Mouse (Mus musculus): ENCODE results near the gene Ptger1. TPM values are rescaled to one million over a fixed set of nuclear protein-coding genes. Genes with fewer than 3 reads are reported as not detected.
A peak's percentile ranks its signal among the peaks of the same experiment; 100 is the strongest.

Gene Ptger1
- total RNA-seq, 2 experiments from 2014 or later, result 1.2 to 1.5 TPM

GRCm38 (mm10) chr8:83689264-83689663 is 22.8 kb downstream of the Ptger1 start:
- DNase-seq (ENCODE audit: low spot score in 2 of 2), result peak in 1 of 2 experiments; percentile 62
- intact Hi-C loops (cut with DNase I), result no loop called here

GRCm38 (mm10) chr8:83693609-83694236 is 27.2 kb downstream of the Ptger1 start:
- intact Hi-C loops (cut with DNase I), result no loop called here
- DNase-seq (ENCODE audit: low spot score in 2 of 2), result peak in 1 of 2 experiments; percentile 76

GRCm38 (mm10) chr8:83694369-83695160 is 28.1 kb downstream of the Ptger1 start:
- intact Hi-C loops (cut with DNase I), result no loop called here
- DNase-seq (ENCODE audit: low spot score in 2 of 2), result peak in 1 of 2 experiments; percentile 76

GRCm38 (mm10) chr8:83695351-83696106 is 29.1 kb downstream of the Ptger1 start:
- no peak for DNase-seq (ENCODE audit: low spot score in 2 of 2)
- intact Hi-C loops (cut with DNase I), result no loop called here

- peak in 1 of 2 experiments; percentile 21 for DNase-seq (ENCODE audit: low spot score in 2 of 2)
- intact Hi-C loops (cut with DNase I), result no loop called here
Measured at GRCm38 (mm10) chr8:83697374-83698220, 31.1 kb downstream of the Ptger1 start.

GRCm38 (mm10) chr8:83698291-83698660 is 31.8 kb downstream of the Ptger1 start:
- DNase-seq (ENCODE audit: low spot score in 2 of 2), result peak in 1 of 2 experiments; percentile 65
- intact Hi-C loops (cut with DNase I), result no loop called here

GRCm38 (mm10) chr8:83698661-83699453 is 32.4 kb downstream of the Ptger1 start, which contains the start of gene Pkn1:
Gene Pkn1, minus strand, starts transcription at chr8:83699179.
- peak; percentile 57 to 72 for DNase-seq (ENCODE audit: low spot score in 2 of 2)
- intact Hi-C loops (cut with DNase I), result no loop called here

GRCm38 (mm10) chr8:83699566-83699965 is 33.1 kb downstream of the Ptger1 start:
- intact Hi-C loops (cut with DNase I), result no loop called here
- no peak for DNase-seq (ENCODE audit: low spot score in 2 of 2)

GRCm38 (mm10) chr8:83700423-83701085 is 34.1 kb downstream of the Ptger1 start:
- no peak for DNase-seq (ENCODE audit: low spot score in 2 of 2)
- intact Hi-C loops (cut with DNase I), result no loop called here

- intact Hi-C loops (cut with DNase I), result no loop called here
- peak in 1 of 2 experiments; percentile 84 for DNase-seq (ENCODE audit: low spot score in 2 of 2)
Measured at GRCm38 (mm10) chr8:83703426-83703825, 36.9 kb downstream of the Ptger1 start.

- DNase-seq (ENCODE audit: low spot score in 2 of 2), result no peak
- intact Hi-C loops (cut with DNase I), result no loop called here
Measured at GRCm38 (mm10) chr8:83706411-83706810, 39.9 kb downstream of the Ptger1 start.

GRCm38 (mm10) chr8:83707554-83707953 is 41.1 kb downstream of the Ptger1 start:
- DNase-seq (ENCODE audit: low spot score in 2 of 2), result peak; percentile 54 to 82
- intact Hi-C loops (cut with DNase I), result no loop called here

- DNase-seq (ENCODE audit: low spot score in 2 of 2), result no peak
- intact Hi-C loops (cut with DNase I), result loop anchor here (5.0 kb wide), 1 partner anchor 52 kb away; no protein-coding TSS in a partner anchor
Measured at GRCm38 (mm10) chr8:83714676-83715030, 48.2 kb downstream of the Ptger1 start.

GRCm38 (mm10) chr8:83715031-83715690 is 48.7 kb downstream of the Ptger1 start, which contains the start of gene Ddx39:
Gene Ddx39, plus strand, starts transcription at chr8:83715177.
- intact Hi-C loops (cut with DNase I), result loop anchor here (5.0 kb wide), 1 partner anchor 53 kb away; no protein-coding TSS in a partner anchor
- DNase-seq (ENCODE audit: low spot score in 2 of 2), result peak; percentile 97 to 99

- no peak for DNase-seq (ENCODE audit: low spot score in 2 of 2)
- intact Hi-C loops (cut with DNase I), result loop anchor here (5.0 kb wide), 1 partner anchor 53 kb away; no protein-coding TSS in a partner anchor
Measured at GRCm38 (mm10) chr8:83715771-83716170, 49.3 kb downstream of the Ptger1 start.

- intact Hi-C loops (cut with DNase I), result loop anchor here (5.0 kb wide), 1 partner anchor 54 kb away; no protein-coding TSS in a partner anchor
- no peak for DNase-seq (ENCODE audit: low spot score in 2 of 2)
Measured at GRCm38 (mm10) chr8:83716563-83716962, 50.1 kb downstream of the Ptger1 start.

GRCm38 (mm10) chr8:83719048-83719447 is 52.6 kb downstream of the Ptger1 start:
- no peak for DNase-seq (ENCODE audit: low spot score in 2 of 2)
- intact Hi-C loops (cut with DNase I), result loop anchor here (5.0 kb wide), 1 partner anchor 57 kb away; no protein-coding TSS in a partner anchor
